Mouse (Mus musculus): ENCODE measurements at regions not wholly inside any gene's neighbourhood (a gene's known extent, or its start where the extent isn't known, plus 50 kb on each side); places are given as distances from the start of the nearest gene placed in this dataset.

GRCm38 (mm10) chr15:67471283-67471682 is 970.6 kb upstream of the Lrrc6 start:
- no peak for DNase-seq (ENCODE audit: low read depth in 1 of 2, low spot score in 2 of 2)

- no peak for DNase-seq (ENCODE audit: low read depth in 1 of 2, low spot score in 2 of 2)
Measured at GRCm38 (mm10) chr15:67470036-67470435, 969.3 kb upstream of the Lrrc6 start.

- DNase-seq (ENCODE audit: low read depth in 1 of 2, low spot score in 2 of 2) = no peak
Measured at GRCm38 (mm10) chr15:67467404-67468345, 967.0 kb upstream of the Lrrc6 start.

GRCm38 (mm10) chr15:67462863-67463262 is 962.2 kb upstream of the Lrrc6 start:
- no peak for DNase-seq (ENCODE audit: low read depth in 1 of 2, low spot score in 2 of 2)

- no peak for DNase-seq (ENCODE audit: low read depth in 1 of 2, low spot score in 2 of 2)
Measured at GRCm38 (mm10) chr15:67460384-67460783, 959.7 kb upstream of the Lrrc6 start.

GRCm38 (mm10) chr15:67434284-67434683 is 933.6 kb upstream of the Lrrc6 start:
- peak in 1 of 2 experiments; percentile 34 for DNase-seq (ENCODE audit: low read depth in 1 of 2, low spot score in 2 of 2)

GRCm38 (mm10) chr15:67423922-67424321 is 923.2 kb upstream of the Lrrc6 start:
- DNase-seq (ENCODE audit: low read depth in 1 of 2, low spot score in 2 of 2) = no peak

- no peak for DNase-seq (ENCODE audit: low read depth in 1 of 2, low spot score in 2 of 2)
Measured at GRCm38 (mm10) chr15:67422277-67422953, 921.7 kb upstream of the Lrrc6 start.

GRCm38 (mm10) chr15:67420776-67421175 is 920.1 kb upstream of the Lrrc6 start:
- DNase-seq (ENCODE audit: low read depth in 1 of 2, low spot score in 2 of 2) = no peak

- no peak for DNase-seq (ENCODE audit: low read depth in 1 of 2, low spot score in 2 of 2)
Measured at GRCm38 (mm10) chr15:67419733-67420132, 919.0 kb upstream of the Lrrc6 start.

GRCm38 (mm10) chr15:67417742-67418163 is 917.0 kb upstream of the Lrrc6 start:
- no peak for DNase-seq (ENCODE audit: low read depth in 1 of 2, low spot score in 2 of 2)

- DNase-seq (ENCODE audit: low read depth in 1 of 2, low spot score in 2 of 2) = no peak
Measured at GRCm38 (mm10) chr15:67415840-67416239, 915.1 kb upstream of the Lrrc6 start.

- DNase-seq (ENCODE audit: low read depth in 1 of 2, low spot score in 2 of 2) = no peak
Measured at GRCm38 (mm10) chr15:67414371-67414930, 913.7 kb upstream of the Lrrc6 start.

- DNase-seq (ENCODE audit: low read depth in 1 of 2, low spot score in 2 of 2) = no peak
Measured at GRCm38 (mm10) chr15:67413581-67413980, 912.9 kb upstream of the Lrrc6 start.

- DNase-seq (ENCODE audit: low read depth in 1 of 2, low spot score in 2 of 2) = no peak
Measured at GRCm38 (mm10) chr15:67412394-67412793, 911.7 kb upstream of the Lrrc6 start.

- no peak for DNase-seq (ENCODE audit: low read depth in 1 of 2, low spot score in 2 of 2)
Measured at GRCm38 (mm10) chr15:67411657-67412056, 910.9 kb upstream of the Lrrc6 start.

- DNase-seq (ENCODE audit: low read depth in 1 of 2, low spot score in 2 of 2) = no peak
Measured at GRCm38 (mm10) chr15:67410012-67410411, 909.3 kb upstream of the Lrrc6 start.

GRCm38 (mm10) chr15:67408871-67409559 is 908.3 kb upstream of the Lrrc6 start:
- DNase-seq (ENCODE audit: low read depth in 1 of 2, low spot score in 2 of 2) = no peak

- no peak for DNase-seq (ENCODE audit: low read depth in 1 of 2, low spot score in 2 of 2)
Measured at GRCm38 (mm10) chr15:67407244-67407643, 906.5 kb upstream of the Lrrc6 start.

GRCm38 (mm10) chr15:67405523-67405922 is 904.8 kb upstream of the Lrrc6 start:
- DNase-seq (ENCODE audit: low read depth in 1 of 2, low spot score in 2 of 2) = no peak

GRCm38 (mm10) chr15:67405011-67405410 is 904.3 kb upstream of the Lrrc6 start:
- no peak for DNase-seq (ENCODE audit: low read depth in 1 of 2, low spot score in 2 of 2)
